Mouse (Mus musculus): ENCODE data around the gene Cap2.
A peak's percentile ranks its signal among the peaks of the same experiment; 100 is the strongest.

Gene Cap2

GRCm38 (mm10) chr13:46571961-46572647 is 70.5 kb downstream of the Cap2 start:
- peak; percentile 78 for DNase-seq

GRCm38 (mm10) chr13:46572648-46573163 is 71.1 kb downstream of the Cap2 start:
- DNase-seq, result no peak

GRCm38 (mm10) chr13:46574201-46574600 is 72.6 kb downstream of the Cap2 start:
- DNase-seq, result no peak

GRCm38 (mm10) chr13:46574707-46575106 is 73.1 kb downstream of the Cap2 start:
- DNase-seq, result no peak

- DNase-seq, result no peak
Observed at GRCm38 (mm10) chr13:46584860-46585259, 83.2 kb downstream of the Cap2 start.

- no peak for DNase-seq
Observed at GRCm38 (mm10) chr13:46587717-46588289, 86.2 kb downstream of the Cap2 start.

GRCm38 (mm10) chr13:46588606-46589005 is 87.0 kb downstream of the Cap2 start:
- no peak for DNase-seq

- no peak for DNase-seq
Observed at GRCm38 (mm10) chr13:46590885-46591284, 89.2 kb downstream of the Cap2 start.

GRCm38 (mm10) chr13:46600694-46601093 is 99.0 kb downstream of the Cap2 start:
- DNase-seq, result no peak

- DNase-seq, result no peak
Observed at GRCm38 (mm10) chr13:46601386-46601785, 99.7 kb downstream of the Cap2 start.

- DNase-seq, result peak; percentile 6
Observed at GRCm38 (mm10) chr13:46602674-46603073, 101.0 kb downstream of the Cap2 start.

- no peak for DNase-seq
Observed at GRCm38 (mm10) chr13:46611033-46611432, 109.4 kb downstream of the Cap2 start.

GRCm38 (mm10) chr13:46613694-46614272 is 112.1 kb downstream of the Cap2 start:
- DNase-seq, result no peak

- DNase-seq, result peak; percentile 34
Observed at GRCm38 (mm10) chr13:46616673-46617362, 115.2 kb downstream of the Cap2 start.

GRCm38 (mm10) chr13:46619633-46620032 is 118.0 kb downstream of the Cap2 start:
- peak; percentile 53 for DNase-seq

GRCm38 (mm10) chr13:46620964-46621757 is 119.5 kb downstream of the Cap2 start:
- no peak for DNase-seq

- DNase-seq, result peak; percentile 30
Observed at GRCm38 (mm10) chr13:46626608-46627007, 125.0 kb downstream of the Cap2 start.

- DNase-seq, result peak; percentile 81
Observed at GRCm38 (mm10) chr13:46627841-46628240, 126.2 kb downstream of the Cap2 start.

GRCm38 (mm10) chr13:46629391-46629790 is 127.7 kb downstream of the Cap2 start:
- DNase-seq, result no peak

GRCm38 (mm10) chr13:46632796-46633195 is 131.1 kb downstream of the Cap2 start:
- no peak for DNase-seq

- DNase-seq, result no peak
Observed at GRCm38 (mm10) chr13:46633320-46634132, 131.9 kb downstream of the Cap2 start.

GRCm38 (mm10) chr13:46634133-46634488 is 132.5 kb downstream of the Cap2 start:
- no peak for DNase-seq
